Mouse (Mus musculus) liver, embryonic 16.5 days (tissue): ENCODE data around the gene Olfml1. TPM values are rescaled to one million over a fixed set of nuclear protein-coding genes. Genes with fewer than 3 reads are reported as not detected.

Experiments used
- ATAC-seq: fragments of 200-750 bp; cut with Nextera tagmentation; 2 replicates; pipeline ENCODE4 v1.8.0; 2017; ENCODE audit warnings: low read depth, mild to moderate bottlenecking, moderate number of reproducible peaks, moderate library complexity
- H3K27ac ChIP-seq: fragments of 300-500 bp; sonication (generic); 2 replicates; pipeline ENCODE4 v1.5.1; 2014; ENCODE audit warnings: mild to moderate bottlenecking, low read length
- H3K27me3 ChIP-seq: fragments of 300-500 bp; sonication (generic); 2 replicates; pipeline ENCODE4 v1.6.1; 2014; ENCODE audit warnings: low read depth, low read length, mixed read lengths; ENCODE audit not compliant: control insufficient read depth, insufficient read depth
- H3K36me3 ChIP-seq: fragments of 300-500 bp; sonication (generic); 2 replicates; pipeline ENCODE4 v1.6.1; 2014; ENCODE audit warnings: mild to moderate bottlenecking; ENCODE audit not compliant: control insufficient read depth, insufficient read depth
- H3K4me1 ChIP-seq: fragments of 300-500 bp; sonication (generic); 2 replicates; pipeline ENCODE4 v1.6.1; 2014; ENCODE audit warnings: low read depth, low read length, mixed read lengths; ENCODE audit not compliant: control insufficient read depth
- H3K4me2 ChIP-seq: fragments of 300-500 bp; sonication (generic); 2 replicates; pipeline ENCODE4 v1.6.1; 2014; ENCODE audit warnings: low read depth, low read length, mixed read lengths
- H3K4me3 ChIP-seq: fragments of 300-500 bp; sonication (generic); 2 replicates; pipeline ENCODE4 v1.5.1; 2014; ENCODE audit warnings: low read depth, mild to moderate bottlenecking, low read length
- H3K9ac ChIP-seq: fragments of 300-500 bp; sonication (generic); 2 replicates; pipeline ENCODE4 v1.6.1; 2014; ENCODE audit warnings: low read depth, low read length
- H3K9me3 ChIP-seq: fragments of 300-500 bp; sonication (generic); replicated peaks from 2 replicates; pipeline ENCODE4 v1.6.1; 2016; ENCODE audit warnings: low read length; ENCODE audit not compliant: control insufficient read depth
- WGBS: fragments of 180-500 bp; shearing (Covaris S2); extraction: QIAGEN DNeasy Blood & Tissue Kit; methylation state at CpG from one replicate; pipeline ENCODE4 v1.1.7; 2014; ENCODE audit not compliant: insufficient replicate concordance; 5-methylcytosine and 5-hydroxymethylcytosine counted together
- polyA plus RNA-seq: library from polyadenylated mRNA; unstranded; fragments of >200 nt; fragmentation: Nextera tagmentation; extraction: Ambion mirVana; gene quantifications from 2 replicates; pipeline ENCODE4 v1.2.1, GENCODE M21; 2015

Olfml1 gene
- polyA plus RNA-seq, 1 experiment from 2014 or later = 1.3 TPM

DNA sequence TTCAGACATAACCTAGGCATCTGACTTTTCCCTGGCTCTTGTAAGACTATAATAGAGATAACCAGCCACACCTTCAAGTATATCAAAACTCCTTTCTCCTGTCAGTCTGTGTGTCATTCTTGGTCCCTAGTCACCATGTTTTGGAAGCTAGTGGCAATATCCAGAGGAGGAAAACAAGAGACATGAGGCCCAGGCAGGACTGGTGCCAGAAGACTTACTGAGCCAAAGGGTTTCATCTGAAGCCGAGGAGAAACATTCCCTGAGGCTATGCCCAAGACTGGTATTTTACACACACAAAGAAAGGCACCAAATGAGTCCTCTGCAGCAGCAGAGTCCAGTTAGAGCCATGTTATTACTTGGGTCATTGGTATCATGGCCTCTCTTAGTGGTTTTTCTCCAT, 22.2 kb upstream of the Olfml1 start:
- H3K9ac ChIP-seq = no peak overlapping the region
- H3K4me2 ChIP-seq = no peak overlapping the region
- H3K4me1 ChIP-seq = no peaks in the 10 kb centered on the region
- no peak for ATAC-seq
- H3K36me3 ChIP-seq = no peaks in the 10 kb centered on the region
- H3K27me3 ChIP-seq = no peaks in the 10 kb centered on the region
- H3K9me3 ChIP-seq = no peaks in the 10 kb centered on the region
- H3K4me3 ChIP-seq = no peak overlapping the region
- 41% methylated on average over 1 of the region's 1 CpGs for WGBS
- H3K27ac ChIP-seq = no peak overlapping the region

DNA sequence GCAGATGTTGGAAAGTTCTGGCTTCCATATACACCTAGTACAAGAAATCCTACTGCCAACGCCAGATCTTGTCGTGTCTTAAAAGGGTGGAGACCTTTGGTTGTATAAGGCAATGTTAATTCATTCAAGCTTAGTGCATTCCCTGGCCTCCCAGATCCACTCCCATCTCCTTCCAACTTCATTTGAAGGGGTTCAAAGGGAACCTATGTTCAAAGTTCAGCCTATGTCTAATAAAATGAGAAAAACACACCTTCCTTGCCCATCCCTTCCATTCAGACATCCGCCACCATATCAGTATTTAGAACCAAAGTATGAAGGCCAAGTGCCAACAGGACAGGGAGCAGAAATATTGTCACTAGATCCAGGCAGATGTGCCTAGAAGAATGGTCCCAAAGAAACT, 19.4 kb upstream of the Olfml1 start:
- Histone ChIP-seq H3K4me1 (no peaks in the 10 kb centered on the region), H3K27me3 (no peaks in the 10 kb centered on the region), H3K4me2 (no peak overlapping the region), H3K9me3 (no peaks in the 10 kb centered on the region), H3K9ac (no peak overlapping the region), H3K27ac (no peak overlapping the region), H3K36me3 (no peaks in the 10 kb centered on the region), H3K4me3 (no peak overlapping the region)
- 54% methylated on average over 3 of the region's 3 CpGs for WGBS
- no peak for ATAC-seq

DNA sequence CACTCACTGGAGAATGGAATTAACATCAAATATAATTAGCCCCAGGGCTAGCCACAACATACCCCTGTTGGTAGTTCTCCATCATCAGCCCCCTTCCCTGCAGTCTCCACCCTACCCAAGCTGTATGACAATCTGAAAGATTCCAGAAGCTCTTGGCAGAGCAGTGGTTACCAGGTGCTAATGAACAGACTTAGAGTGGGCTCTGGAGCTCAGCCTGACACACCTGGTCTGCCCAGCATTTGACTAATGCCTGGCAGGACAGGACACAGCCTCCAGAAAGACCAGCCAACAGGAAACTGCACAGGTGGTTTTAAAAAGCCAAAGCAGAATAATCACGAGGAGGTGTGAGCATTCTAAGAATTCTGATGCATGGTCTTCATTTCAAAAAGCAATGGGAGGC, 13.8 kb upstream of the Olfml1 start:
- H3K36me3 ChIP-seq = no peaks in the 10 kb centered on the region
- H3K4me1 ChIP-seq = no peaks in the 10 kb centered on the region
- H3K27me3 ChIP-seq = no peaks in the 10 kb centered on the region
- no peaks in the 10 kb centered on the region for H3K9me3 ChIP-seq
- no peak overlapping the region for H3K27ac ChIP-seq
- ATAC-seq = no peak
- H3K4me3 ChIP-seq = no peak overlapping the region
- no peak overlapping the region for H3K9ac ChIP-seq
- no peak overlapping the region for H3K4me2 ChIP-seq
- WGBS = 33% methylated on average over 1 of the region's 1 CpGs

DNA sequence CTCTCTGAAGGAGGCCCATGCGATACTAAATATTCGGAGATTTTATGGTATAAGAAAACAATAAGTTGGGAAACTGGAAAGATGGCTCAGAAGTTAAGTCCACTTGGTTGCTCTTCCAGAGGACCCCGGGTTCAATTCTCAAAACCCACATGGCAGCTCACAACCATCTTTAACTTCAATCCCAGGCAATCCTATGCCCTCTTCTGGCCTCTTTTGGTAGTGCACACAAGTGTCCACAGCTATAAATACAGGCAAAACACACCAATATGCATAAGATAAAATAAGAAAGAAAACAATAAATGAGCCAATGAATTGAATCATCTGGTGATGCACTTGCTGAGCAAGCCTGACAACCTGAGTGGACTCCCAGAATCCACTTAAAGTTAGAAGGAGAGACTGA, 11.3 kb upstream of the Olfml1 start:
- WGBS = 69% methylated on average over 3 of the region's 3 CpGs
- Histone ChIP-seq H3K27ac (no peak overlapping the region), H3K9me3 (no peaks in the 10 kb centered on the region), H3K4me2 (no peak overlapping the region), H3K4me3 (no peak overlapping the region), H3K9ac (no peak overlapping the region), H3K27me3 (no peaks in the 10 kb centered on the region), H3K36me3 (no peaks in the 10 kb centered on the region), H3K4me1 (no peaks in the 10 kb centered on the region)
- ATAC-seq = no peak

DNA sequence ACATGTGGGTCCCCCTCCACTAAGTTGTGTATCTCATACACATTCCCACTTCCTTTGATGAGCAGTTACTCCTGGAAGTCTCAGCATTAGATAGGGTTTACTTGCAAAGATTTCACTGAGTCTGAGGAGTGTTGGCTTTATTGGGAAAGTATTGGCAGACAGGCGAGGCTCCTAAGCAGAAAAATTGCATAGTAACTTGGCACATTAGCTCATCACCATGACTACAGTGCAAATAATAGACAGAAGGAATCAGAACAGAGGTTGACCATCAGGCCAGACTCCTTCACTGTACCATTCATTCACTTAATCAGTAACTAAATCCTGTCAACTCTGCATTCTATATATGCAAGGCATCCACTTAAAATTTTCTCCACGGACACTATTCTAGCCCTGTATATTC, 6.6 kb upstream of the Olfml1 start:
- Histone ChIP-seq H3K4me3 (no peak overlapping the region), H3K27ac (no peak overlapping the region), H3K9ac (no peak overlapping the region), H3K36me3 (no peaks in the 10 kb centered on the region), H3K9me3 (no peaks in the 10 kb centered on the region), H3K27me3 (no peaks in the 10 kb centered on the region), H3K4me1 (no peaks in the 10 kb centered on the region), H3K4me2 (no peak overlapping the region)
- ATAC-seq = no peak
- 52% methylated on average over 2 of the region's 2 CpGs for WGBS

DNA sequence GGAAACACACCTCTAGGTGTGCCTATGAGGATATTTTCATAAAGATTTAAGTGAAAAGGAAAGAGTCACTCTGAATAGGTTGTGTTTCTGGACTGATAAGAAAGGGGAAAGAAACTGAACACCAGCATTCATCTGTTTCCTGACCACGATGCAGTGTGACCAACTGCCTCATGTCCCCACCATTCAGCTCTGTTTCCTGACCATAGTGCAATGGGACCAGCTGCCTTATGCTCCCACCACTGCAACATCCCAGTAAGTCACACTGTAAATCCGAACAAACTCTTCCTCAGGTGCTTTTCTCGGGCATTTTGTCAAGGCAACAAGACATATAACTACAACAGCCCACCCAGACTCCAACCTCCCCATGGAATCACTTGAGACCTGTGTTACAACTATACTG, 5.7 kb upstream of the Olfml1 start:
- 20% methylated on average over 3 of the region's 3 CpGs for WGBS
- no peaks in the 10 kb centered on the region for H3K27me3 ChIP-seq
- ATAC-seq = no peak

DNA sequence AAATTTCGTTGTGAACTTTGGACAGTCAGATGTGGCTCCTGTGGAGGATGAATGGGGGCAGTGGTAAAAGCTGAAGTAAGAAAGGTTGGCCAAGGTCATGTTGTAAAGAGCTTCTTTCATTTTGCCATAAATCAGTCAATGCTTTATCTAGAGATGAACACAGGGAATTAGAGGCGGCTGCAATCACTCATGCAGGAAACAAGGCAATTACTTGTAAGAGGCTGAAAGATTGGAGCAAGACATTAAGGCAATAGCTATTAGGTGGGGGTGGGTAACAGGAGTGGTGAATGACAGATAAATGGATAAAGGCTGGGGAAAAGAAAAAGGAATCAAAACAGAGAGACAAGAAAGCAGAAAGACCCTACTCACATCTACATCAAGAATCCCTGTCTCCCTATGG, 3.5 kb upstream of the Olfml1 start:
- no peak overlapping the region for H3K4me3 ChIP-seq
- H3K27me3 ChIP-seq = no peaks in the 10 kb centered on the region
- H3K4me1 ChIP-seq = no peaks in the 10 kb centered on the region
- H3K9ac ChIP-seq = no peak overlapping the region
- H3K4me2 ChIP-seq = no peak overlapping the region
- 44% methylated on average over 2 of the region's 2 CpGs for WGBS
- ATAC-seq = no peak
- no peaks in the 10 kb centered on the region for H3K36me3 ChIP-seq
- H3K9me3 ChIP-seq = no peaks in the 10 kb centered on the region
- no peak overlapping the region for H3K27ac ChIP-seq

More for the DNA sequence above, 5.7 kb upstream of the Olfml1 start:
- no peaks in the 10 kb centered on the region for H3K9me3 ChIP-seq
- no peak overlapping the region for H3K4me3 ChIP-seq
- no peak overlapping the region for H3K4me2 ChIP-seq
- H3K9ac ChIP-seq = no peak overlapping the region
- H3K27ac ChIP-seq = no peak overlapping the region
- H3K36me3 ChIP-seq = no peaks in the 10 kb centered on the region
- H3K4me1 ChIP-seq = no peaks in the 10 kb centered on the region

DNA sequence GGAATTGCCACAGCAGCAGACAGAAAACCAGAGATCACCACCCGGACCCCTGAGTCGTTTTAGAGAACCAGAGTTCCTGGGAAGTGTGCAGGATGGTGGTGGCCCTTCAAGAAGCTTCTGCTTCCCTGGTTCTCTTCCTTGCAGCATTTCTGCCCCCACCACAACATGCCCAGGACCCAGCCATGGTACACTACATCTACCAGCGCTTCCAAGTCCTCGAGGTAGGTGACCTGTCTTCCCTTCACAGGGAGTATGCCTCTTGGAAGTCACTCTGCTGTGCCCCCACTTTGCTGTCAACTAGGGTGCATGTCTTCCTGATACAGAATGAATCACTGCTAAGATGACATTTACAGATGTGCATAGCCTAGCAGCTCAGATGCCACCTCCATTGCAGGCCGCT, 428 bp downstream of the Olfml1 start:
- Histone ChIP-seq H3K36me3 (no peaks in the 10 kb centered on the region), H3K9me3 (no peaks in the 10 kb centered on the region), H3K4me1 (no peaks in the 10 kb centered on the region), H3K4me2 (no peak overlapping the region), H3K27me3 (no peaks in the 10 kb centered on the region), H3K27ac (no peak overlapping the region), H3K9ac (no peak overlapping the region), H3K4me3 (no peak overlapping the region; the same call in 1 of the 2 replicates)
- ATAC-seq = no peak
- 68% methylated on average over 5 of the region's 5 CpGs for WGBS

DNA sequence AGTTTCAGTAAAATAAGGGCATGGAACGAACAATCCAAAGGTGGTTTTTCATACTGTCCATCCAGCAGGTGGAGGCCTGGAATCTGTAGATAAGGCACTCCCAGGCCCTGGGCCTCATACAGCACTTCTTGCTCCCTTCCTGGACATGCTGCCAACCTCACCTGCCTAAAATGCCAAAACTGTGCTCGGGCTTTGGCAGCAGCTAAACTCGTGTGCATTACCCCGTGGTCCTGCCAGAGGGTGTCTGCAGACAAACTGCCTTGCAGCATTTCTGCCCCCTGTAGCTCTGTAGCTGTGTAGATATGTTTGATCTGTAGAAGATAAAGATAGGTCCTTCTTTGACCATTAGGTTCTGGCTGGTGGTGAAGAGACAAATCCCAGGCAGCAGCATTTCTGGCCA, 1.7 kb downstream of the Olfml1 start:
- H3K9ac ChIP-seq = no peak overlapping the region
- 34% methylated on average over 4 of the region's 4 CpGs for WGBS
- H3K27me3 ChIP-seq = no peaks in the 10 kb centered on the region
- H3K4me1 ChIP-seq = no peaks in the 10 kb centered on the region
- H3K27ac ChIP-seq = no peak overlapping the region
- no peak for ATAC-seq
- H3K4me3 ChIP-seq = no peak overlapping the region
- H3K4me2 ChIP-seq = no peak overlapping the region
- H3K36me3 ChIP-seq = no peaks in the 10 kb centered on the region
- no peaks in the 10 kb centered on the region for H3K9me3 ChIP-seq

DNA sequence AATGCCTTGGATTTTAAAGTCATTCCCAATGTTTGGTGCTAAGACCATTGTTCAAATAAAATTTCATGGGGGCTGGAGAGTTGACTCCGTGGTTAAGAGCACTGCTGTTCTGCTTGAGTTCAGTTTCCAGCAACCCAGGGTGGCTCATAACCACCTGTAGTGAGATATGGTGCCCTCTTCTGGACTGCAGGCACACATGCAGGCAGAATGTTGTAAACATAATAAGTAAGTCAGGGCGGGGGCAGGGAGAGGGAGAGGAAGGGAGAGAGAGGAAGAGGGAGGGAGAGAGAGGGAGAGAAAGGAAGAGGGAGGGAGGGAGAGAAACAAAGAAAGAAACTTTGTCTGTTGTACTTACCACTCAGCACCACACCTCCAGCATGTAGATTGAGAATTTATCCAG, 6.6 kb downstream of the Olfml1 start:
- no peaks in the 10 kb centered on the region for H3K9me3 ChIP-seq
- no peaks in the 10 kb centered on the region for H3K36me3 ChIP-seq
- whole genome bisulfite sequencing = 48% methylated on average over 2 of the region's 2 CpGs
- ATAC-seq = no peak
- no peak overlapping the region for H3K9ac ChIP-seq
- no peaks in the 10 kb centered on the region for H3K4me1 ChIP-seq
- H3K4me2 ChIP-seq = no peak overlapping the region
- no peak overlapping the region for H3K27ac ChIP-seq
- H3K27me3 ChIP-seq = no peaks in the 10 kb centered on the region
- H3K4me3 ChIP-seq = no peak overlapping the region
